Mouse (Mus musculus): Measurements from ENCODE around the gene Tnrc6a.

Gene Tnrc6a

DNA sequence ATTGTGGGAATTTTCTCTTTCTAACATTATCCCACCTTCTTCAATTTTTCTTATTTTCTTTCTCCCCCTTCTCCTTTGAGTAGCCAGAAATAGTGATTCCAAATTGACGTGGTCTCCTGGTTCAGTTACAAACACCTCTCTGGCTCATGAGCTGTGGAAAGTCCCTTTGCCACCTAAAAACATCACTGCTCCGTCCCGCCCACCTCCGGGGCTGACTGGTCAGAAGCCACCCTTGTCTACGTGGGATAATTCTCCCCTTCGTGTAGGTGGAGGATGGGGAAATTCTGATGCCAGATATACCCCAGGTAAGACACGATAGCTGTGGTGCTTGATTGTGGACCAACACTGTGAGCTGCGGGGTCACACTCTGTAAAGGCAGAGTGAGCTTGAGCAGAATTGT, 66.1 kb downstream of the Tnrc6a start:
- DNase-seq (ENCODE audit: low spot score), result no peak

DNA sequence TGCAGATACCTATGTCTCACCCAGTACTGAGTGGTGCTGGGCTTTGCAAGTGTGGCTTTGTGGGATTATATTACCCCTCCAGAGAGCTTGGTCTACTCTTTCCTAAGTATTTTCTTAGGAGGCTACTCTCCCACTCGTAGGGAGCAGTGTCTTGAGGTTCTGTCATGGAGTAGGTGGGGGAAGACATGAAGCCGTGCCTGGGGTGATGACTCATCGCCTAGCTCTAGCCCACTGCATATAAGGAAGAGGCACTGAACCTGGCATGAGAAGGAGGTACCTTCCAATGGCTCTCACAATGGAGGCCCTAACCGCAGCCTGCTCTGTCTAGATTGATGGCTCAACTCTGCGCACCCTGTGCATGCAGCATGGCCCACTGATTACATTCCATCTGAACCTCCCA, 68.0 kb downstream of the Tnrc6a start:
- no peak for DNase-seq (ENCODE audit: low spot score)

DNA sequence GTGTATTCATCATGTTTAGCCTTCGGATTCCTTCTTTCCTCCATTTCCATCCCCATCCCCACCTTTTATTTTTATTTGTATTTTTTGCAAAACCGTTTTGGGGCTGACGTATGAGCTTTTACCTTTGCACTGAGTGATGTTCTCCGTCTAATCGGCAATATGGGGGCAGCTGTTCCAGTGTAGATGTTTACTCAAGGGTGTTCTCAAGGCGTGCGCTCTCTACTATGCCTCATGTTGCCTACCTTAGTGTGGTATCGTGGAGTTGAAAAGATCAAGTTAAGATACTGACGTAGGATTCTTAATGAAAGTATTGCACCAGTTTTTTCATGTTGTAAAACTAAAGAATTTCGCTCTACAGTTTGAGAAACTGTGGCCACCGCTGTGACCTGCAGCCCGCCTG, 69.5 kb downstream of the Tnrc6a start:
- no peak for DNase-seq (ENCODE audit: low spot score)

DNA sequence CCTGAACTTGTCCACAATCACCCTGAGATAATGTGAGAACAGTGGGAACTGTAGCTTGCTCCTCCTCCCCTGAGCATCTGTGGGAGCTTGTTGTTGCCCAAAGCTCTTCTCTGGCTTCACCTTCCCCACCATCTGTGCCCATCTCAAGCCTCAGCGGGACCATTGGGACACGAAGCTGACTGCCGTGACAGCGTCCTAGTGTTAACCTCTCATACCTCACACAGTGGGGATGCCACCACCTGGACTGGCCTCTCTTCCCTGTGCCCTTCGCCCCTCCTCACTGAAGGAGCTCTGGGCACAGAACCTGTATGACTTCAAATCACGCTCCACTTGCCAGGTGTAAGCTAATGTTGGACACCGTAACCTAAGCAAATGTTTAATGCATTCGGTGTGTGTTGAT, 71.0 kb downstream of the Tnrc6a start:
- no peak for DNase-seq (ENCODE audit: low spot score)

DNA sequence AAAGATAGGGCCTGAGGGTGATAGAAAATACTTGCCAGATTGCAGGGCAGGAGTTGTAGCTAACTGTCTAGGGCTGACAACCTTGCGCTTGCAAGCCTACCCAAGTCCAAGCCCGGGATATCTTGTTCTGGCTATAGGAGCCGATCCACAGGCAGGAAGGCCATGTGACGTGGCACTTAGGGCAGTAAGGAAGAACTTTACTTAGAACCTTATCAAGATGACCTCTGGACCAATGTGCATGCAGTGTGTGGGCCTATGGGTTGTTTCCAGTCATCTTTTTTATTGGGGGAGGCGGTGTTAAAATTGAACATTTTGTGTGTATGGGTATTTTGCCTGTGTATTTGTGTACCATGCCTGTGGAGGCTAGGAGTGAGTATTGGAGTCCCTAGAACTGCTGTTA, 72.7 kb downstream of the Tnrc6a start:
- no peak for DNase-seq (ENCODE audit: low spot score)

DNA sequence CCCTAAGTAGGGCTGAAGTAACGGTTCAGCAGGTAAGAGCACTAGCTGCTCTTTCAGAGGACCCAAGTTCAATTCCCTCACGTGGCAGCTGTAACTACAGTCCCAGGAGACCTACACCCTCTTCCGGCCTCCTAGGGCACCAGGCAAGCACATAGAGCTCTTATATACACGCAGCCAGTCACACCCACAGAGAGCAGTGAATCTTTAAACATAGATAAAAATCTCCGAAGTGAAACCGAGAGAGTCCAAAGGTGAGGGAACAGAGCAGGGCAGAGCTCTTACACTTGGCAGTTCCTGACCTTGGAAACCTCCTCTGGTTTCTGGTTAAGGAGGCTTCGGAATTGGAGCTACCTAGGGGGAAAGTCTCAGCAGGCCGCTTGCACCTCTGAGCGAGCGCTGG, 75.0 kb downstream of the Tnrc6a start:
- DNase-seq (ENCODE audit: low spot score), result no peak

DNA sequence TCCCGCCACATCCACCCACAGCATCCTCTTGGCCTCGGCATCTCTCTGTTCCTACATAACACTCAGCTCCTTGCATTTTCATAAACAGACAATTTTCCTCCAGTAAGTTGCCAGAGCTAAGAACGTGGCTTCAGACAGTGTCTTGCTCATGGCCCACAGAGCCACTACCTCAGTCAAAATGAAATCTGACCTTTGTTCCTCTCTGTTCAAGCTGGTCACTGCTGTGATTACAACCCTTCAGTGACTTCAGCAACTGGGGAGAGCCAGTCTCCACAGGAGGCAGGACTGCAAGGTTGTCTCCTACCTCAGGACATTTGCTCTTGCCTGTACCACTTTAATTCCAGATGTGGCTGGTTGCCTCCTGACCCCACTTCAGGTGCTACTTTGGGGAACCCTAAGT, 75.5 kb downstream of the Tnrc6a start:
- DNase-seq (ENCODE audit: low spot score), result no peak

DNA sequence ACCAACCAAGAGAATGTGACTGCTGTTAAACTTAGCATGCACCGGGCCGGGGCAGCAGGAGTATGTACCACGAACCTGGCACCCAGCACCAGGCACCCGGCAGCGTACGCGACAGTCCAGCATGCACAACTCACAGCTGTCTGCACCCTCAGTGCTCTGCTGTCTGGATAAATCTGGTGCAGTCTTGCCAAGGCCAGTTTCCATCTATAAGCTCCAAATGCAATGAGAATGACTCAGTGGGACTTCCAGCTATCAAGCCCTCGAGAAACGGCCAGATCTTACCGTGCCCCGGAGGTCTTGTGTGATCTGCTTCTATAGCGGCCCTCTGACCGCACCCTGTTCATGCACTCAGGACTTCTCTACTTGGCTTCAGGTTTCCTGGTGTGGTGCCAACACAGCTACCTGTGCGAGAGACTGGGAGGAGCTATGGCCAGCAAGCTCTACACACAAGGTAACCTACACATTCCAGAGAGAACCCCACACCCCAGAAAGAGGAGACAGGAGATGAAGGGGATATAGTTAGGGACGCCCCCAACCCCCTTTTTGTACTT, 76.0 kb downstream of the Tnrc6a start:
- no peak for DNase-seq (ENCODE audit: low spot score)

DNA sequence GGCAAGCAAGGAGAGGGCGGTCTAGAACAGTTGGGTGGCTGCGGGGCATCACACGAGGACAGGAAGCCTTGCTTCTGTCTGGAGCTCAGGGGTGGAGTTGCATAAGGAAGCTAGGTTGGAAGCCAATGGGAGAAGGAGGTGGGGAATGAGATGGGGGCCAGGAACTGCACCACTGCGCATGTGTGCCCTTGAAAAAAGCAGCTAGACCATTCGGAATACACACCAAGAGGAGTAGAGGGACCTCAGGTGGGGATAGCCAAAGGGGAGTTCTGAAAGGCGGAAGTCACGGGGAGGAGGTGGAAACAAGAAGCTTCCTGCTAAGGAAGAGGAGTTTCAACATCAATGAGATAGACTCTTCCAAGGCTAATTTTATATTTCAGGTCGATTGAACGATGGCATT, 77.0 kb downstream of the Tnrc6a start:
- no peak for DNase-seq (ENCODE audit: low spot score)

DNA sequence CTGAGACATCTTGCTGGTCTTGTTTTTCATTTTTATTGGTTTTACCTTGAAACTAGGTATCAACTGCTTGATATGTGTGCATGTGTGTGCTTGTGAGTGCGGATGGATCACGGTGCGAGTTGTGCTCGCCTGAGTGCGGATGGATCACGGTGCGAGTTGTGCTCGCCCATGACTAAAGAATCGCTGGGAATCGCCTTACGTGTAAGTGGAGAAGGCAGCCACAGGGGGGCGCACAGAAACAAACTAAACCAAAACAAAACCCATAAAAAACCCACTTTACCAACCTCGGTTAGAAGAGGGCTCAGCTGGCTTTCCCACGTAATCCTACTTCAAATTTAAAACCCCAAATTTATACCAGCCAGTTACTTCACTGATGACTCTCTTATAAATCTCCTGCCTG, 81.6 kb downstream of the Tnrc6a start:
- DNase-seq (ENCODE audit: low spot score), result peak; percentile 42

DNA sequence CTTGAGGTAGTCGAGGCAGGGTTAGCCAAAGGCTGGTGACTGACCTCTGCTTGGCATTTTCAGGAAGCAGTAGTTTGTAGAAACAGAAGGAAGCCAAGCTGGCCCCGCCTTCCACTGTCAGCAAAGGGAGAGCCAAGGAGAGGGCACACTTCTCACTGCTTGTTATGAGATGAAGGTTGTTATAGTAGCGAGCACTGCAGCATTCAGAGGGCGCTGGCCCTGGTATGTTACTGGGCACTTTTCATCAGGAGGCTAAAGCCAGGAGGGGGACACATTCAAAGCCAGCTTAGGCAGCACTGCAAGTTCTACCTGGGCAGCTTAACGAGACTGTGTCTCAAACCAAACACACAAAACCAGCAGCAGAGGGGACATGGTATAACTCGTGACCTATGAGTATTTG, 83.9 kb downstream of the Tnrc6a start:
- no peak for DNase-seq (ENCODE audit: low spot score)

DNA sequence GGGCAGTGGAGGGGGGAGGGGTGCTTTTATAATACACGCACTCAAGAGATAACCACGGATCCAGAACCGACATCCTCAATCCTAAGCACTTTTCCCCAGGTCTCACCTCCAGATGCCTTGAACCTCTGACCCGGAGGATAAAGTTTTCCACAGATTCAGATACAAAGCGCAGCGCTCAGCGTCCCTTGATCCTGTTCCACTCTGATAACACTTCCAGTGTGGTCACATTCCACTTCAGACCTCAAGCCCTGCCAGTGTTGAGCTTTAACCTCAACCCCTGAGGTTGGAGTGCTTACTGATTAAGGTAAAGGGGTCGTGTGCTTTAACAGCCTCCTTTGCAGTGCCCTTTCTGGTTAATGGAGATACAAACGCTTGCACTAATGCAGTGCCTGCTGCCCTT, 86.2 kb downstream of the Tnrc6a start:
- no peak for DNase-seq (ENCODE audit: low spot score)

DNA sequence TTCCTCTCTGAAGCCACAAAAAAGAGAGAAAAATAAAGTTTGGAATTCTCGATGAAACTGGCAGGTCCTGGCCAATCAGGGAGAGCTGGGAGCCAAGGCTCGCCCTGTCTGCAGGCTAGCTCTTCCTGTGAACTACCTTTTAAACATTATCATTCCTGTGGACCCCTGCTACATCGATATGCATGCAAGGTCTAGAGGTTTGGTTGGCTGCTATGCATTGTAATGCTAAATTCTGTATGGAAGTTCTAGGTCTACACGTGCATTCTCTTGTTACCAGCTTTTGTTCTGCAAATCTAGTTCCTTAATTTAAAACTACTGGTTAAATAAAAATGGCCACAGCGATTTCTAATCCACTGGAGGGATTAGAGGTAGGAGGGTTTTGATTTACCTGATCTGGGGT, 87.8 kb downstream of the Tnrc6a start:
- DNase-seq (ENCODE audit: low spot score), result no peak

DNA sequence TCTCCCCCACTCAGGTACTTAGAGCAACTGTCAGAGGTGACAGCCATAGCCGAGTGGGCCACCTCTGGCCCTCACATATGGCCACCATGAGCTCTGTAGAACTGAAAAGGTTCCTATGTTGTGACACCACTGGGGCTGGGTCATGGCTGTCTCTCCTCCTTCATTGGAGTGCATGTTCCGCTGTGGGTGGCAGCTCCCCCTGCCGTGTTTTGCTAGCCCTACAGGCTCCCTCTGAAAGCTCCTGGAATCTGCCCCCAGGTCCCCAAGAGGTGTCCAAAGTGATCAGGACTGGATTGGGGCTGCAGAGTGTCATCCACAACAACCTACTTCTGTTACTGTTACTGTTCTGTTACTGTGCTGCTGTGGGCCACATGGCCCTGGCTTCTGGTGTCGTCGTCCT, 88.6 kb downstream of the Tnrc6a start:
- DNase-seq (ENCODE audit: low spot score), result no peak

DNA sequence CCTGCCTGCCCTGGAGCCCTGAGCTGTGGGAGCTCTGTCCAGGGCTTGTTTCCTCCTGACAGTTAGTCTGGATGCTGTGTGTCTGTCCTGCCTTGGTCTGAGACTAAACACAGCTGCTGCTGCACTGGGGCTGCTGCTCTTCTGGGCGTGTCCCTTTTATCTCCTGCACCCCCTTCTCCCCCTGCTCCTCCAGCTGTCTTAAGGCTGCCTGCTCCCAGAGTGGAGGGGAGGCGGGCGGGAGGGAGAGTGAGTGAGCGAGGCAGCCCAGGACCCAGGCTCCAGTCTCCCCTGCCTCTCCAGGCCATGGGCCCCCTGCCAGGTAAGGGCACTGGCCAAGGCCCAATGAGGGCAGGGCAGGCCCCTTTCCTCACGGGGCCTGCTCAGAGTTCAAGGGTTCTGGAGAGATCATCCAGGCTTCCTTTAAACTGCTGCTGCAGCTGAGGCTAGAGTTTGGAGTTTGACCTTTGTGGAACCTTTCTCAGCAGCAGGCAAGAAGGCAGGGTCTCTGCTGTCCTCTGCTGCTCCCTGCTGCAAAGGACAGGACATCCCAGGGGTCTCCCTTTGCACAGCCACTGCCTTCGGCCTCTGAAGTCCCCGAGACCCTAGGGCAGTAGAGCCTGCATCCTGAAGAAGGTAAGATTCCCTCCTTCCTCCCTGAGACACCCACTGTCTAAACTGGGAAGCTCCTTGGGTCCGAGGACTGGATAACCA, 90.8 kb downstream of the Tnrc6a start, which contains the start of gene Slc5a11:
Slc5a11 (plus strand) TSS at position 416 of the 711 bp plus-strand sequence.
- DNase-seq (ENCODE audit: low spot score), result no peak

DNA sequence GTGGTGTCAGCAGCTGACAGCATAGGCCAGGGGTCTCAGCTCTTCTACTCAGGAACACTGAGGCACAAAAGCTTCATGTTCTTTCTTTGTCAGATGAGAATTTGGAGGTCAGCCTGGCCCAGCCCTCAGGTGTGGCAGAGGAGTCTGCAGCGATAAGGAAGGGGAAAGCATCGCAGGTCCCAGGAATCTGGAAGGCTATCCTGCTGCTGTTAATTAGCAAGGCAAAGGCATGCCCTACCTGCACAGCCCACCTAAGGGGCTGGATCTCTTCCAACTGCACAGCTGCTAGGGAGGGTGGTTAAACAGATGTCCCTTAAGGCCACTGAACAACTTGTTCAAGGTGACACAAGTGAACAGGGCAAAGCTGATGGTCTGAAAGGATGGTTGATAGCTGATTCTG, 91.5 kb downstream of the Tnrc6a start:
- DNase-seq (ENCODE audit: low spot score), result no peak

DNA sequence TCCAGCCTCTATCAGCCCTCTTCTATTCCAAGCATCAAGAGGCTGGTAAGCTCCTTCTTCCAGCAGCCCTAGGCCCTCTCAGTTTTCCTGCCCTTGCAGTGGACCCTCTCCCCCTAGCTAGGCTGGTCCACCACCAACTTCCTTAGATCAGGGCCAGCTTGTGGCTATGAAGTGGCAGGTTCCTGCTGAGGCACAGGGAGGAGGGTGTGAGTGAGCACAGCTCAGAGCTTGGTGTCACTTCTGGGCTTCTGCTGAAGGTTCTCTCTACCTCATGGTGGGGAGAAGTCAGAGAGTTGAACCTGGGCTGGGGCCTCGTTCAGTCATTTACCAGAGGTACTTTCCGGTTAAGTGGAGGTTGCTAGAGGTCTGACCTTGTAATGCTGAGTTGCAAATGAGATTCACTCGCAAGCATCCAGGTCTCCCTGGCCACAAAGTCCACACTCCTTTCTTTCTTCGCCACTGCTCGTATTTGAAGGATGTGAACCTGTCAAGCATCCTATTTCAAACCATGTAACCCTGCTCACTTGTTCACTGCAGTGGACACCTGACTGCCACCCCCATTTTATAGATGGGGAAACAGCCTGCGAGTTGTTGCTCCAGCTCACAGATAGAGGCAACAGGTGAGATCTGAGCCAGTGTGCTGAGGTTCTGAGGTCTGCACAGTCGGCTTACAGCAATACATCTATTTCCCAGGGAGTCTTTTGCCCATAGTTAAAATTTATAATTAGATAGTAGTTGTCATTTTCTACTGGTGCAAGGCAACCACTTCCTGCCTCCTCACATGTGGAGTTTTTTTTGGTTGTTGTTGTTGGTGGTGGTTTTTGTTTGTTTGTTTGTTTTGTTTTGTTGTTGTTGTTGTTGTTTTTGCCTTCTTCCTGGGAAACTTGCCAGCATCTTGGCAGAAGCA, 94.0 kb downstream of the Tnrc6a start:
- DNase-seq (ENCODE audit: low spot score), result no peak

DNA sequence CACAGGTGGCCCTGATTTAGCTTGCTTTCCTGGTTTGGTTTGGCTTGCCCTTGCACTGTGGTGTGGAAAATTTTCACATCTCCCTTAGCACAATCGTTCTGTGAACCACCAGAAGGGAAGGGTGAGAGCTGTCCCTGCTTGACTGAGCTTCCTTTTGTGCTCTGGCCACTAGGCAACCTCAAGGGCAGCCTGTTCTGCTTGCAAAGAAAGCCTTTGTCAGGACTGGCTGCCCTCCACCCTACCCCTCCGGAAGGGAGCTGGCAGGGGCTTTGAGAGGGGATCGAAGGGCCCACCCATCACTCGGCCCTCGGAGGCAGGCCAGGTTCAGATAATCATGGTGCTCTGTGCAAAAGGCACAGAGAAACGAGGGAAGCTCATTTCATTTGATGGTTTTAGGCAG, 94.9 kb downstream of the Tnrc6a start:
- DNase-seq (ENCODE audit: low spot score), result no peak

DNA sequence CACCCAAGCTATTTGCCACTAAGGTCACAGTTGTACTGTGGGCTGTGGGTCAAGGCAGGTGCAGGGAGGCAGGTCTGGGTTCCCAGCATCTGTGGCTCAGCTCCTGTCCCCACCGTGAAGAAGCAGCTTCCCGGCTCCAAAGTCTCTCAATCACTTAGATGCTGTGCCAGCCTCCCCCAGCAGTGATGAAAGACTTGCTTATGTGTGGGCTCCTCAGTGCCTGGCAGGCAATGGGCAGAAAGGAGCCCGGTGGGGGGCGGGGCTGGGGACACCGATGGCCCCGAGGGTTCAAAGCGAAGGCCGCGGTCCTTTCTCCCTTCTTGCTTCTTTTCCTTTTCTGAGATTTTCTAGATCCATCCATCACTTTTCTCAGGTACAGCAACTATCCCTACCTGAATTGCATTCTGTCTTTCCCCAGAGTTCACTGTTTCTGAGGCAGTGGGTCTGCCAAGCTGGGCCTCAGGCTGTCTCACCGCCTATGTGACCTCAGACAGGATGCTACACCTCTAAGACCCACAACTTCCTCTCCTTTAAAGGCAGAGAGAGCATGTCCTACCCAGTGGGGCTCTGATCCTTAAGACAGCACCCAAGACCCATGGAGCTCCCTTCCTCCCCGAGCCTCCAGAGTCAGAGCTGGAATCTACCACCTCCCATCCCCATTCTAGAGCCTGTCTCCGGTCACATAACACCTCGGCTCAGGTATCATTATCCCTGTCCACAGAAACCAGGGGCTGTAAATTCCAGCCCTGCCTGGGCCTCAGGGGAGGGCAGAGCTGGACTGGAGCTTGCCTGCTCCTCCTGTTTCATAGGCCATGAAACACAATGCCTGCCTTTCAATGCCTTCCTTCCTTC, 96.3 kb downstream of the Tnrc6a start:
- DNase-seq (ENCODE audit: low spot score), result no peak

DNA sequence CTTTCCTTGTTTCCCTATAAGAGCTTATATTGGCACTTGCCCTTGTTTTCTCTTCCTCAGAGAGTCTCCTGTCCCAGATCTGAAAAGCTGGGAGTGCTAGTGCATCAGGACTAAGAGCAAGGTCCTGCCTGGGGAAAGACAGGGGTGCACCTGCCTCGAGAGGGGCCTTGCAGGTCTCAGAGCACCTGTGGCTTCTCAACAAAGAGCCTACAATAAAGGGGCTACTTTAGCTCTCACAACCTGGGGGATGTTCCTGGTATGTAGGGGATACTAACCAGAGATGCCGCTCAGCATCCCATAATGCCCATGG, 96.9 kb downstream of the Tnrc6a start:
- no peak for DNase-seq (ENCODE audit: low spot score)

DNA sequence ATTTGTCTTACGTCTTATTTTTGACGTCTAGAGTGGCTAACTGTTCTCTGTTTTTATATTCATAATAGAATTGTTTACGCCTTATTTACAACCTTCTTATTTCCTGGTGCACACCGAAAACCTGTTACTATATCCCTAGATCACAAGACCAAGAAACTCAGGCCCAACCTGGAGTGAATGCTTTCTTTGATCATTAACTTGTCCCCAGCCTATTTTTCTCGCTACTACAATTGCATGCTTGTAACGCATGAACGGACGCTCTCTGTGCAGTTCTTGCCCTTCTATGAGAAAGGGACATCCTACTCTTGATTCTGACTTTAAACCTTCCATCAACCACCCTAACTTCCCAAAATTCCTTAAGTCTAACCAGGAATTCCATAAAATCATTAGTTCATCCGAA, 100.4 kb downstream of the Tnrc6a start:
- no peak for DNase-seq (ENCODE audit: low spot score)

DNA sequence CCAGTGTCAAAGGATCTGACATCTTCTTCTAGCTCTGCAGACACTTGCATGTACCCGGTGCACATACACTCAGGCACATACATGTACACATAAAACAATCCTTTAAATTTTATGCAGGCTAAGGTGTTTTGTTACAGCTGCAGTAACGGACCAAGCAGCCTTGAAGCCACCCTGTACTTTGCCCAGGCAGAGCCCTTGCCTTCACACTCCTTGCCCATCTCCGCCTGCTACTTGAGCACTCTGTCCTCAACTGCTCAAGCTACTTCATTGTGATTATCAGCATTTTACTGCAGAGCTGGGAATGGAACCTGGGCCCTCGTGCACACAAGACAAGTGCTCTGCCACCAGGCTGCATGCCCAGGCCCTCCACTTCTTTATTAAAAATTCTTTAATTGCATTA, 101.5 kb downstream of the Tnrc6a start:
- no peak for DNase-seq (ENCODE audit: low spot score)

DNA sequence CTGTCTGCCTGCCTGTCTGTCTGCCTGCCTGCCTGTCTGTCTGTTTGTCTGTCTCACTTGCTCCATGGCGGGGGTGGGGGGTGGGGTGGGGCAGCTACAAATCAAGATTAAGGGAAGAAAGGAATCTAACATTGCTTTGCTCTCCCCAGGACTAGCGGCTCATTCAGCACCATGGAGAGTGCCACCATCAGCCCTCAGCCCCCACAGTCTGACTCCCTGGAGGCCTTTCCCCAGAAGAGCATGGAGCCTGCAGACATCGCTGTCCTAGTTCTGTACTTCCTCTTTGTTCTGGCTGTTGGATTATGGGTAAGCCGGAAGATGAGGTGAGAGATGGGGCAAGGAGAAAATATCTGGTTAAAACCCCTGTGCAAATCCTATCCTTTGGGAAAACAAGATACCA, 111.8 kb downstream of the Tnrc6a start:
- no peak for DNase-seq (ENCODE audit: low spot score)

All from layer of hippocampus, adult 9-10 months (tissue).